Mouse (Mus musculus): ENCODE measurements around the gene Cdkn2c. TPM values are rescaled to one million over a fixed set of nuclear protein-coding genes. Genes with fewer than 3 reads are reported as not detected.

Cdkn2c gene
- polyA plus RNA-seq, 1 experiment from 2014 or later, result 5.5 TPM

DNA sequence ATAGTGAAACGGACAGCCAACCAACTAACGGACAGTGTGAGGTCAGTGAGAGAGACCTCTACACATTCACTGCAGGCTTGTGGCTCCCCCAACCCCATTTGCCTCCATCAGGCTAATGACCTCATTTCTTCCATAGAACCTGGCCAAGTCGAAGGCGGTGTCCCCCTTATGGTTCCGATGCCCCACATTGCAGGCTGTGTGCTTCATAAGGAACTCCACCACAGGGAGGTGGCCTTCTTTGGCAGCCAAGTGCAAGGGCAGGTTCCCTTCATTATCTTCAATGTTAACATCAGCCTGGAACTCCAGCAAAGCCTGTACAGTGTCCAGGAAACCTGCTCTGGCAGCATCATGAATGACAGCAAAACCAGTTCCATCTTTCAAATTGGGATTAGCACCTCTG is 5.8 kb downstream of the Cdkn2c start:
- no peaks in the 10 kb centered on the region for H3K9me3 ChIP-seq (ENCODE audit: control insufficient read depth, low read length)
- H3K4me1 ChIP-seq (replicated peaks; ENCODE audit: control insufficient read depth, insufficient read depth, low read length), result peaks cover 8% of the 10 kb centered on the region
- no peak for ATAC-seq (ENCODE audit: low FRiP score)
- H3K4me3 ChIP-seq (ENCODE audit: low read depth, low read length), result no peak overlapping the region
- DNase-seq (ENCODE audit: low spot score), result peak; percentile 46
- H3K4me2 ChIP-seq (replicated peaks; ENCODE audit: low read depth, low read length), result no peak overlapping the region
- H3K27ac ChIP-seq (ENCODE audit: low read depth, low read length), result no peak overlapping the region
- H3K36me3 ChIP-seq (ENCODE audit: control insufficient read depth, insufficient read depth, low read length), result no peaks in the 10 kb centered on the region
- H3K27me3 ChIP-seq (ENCODE audit: control insufficient read depth, insufficient read depth, low read length), result peaks cover 73% of the 10 kb centered on the region
- WGBS, result 3% methylated on average over 5 of the region's 5 CpGs
- H3K9ac ChIP-seq (ENCODE audit: low read depth, low read length), result no peak overlapping the region

DNA sequence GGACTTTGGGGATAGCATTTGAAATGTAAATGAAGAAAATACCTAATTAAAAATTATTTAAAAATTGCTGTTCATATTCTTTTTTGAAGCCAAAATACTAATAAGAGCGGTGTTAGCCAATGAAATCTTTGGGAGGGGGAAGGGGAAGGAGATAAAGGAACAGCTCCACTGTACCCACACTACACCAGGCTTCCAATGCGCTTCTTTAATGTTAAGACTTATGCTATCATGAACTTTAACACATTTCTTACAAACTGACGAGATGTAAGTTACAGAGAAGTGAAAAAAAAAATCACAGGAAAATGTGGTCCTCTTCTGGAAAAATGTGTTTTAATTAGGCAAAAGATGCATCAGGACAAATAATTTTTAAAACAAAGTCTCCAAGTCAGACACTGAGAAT is 6.4 kb downstream of the Cdkn2c start:
- 4% methylated on average over 3 of the region's 3 CpGs for WGBS
- H3K9ac ChIP-seq (ENCODE audit: low read depth, low read length), result no peak overlapping the region
- no peaks in the 10 kb centered on the region for H3K36me3 ChIP-seq (ENCODE audit: control insufficient read depth, insufficient read depth, low read length)
- peaks cover 8% of the 10 kb centered on the region for H3K4me1 ChIP-seq (replicated peaks; ENCODE audit: control insufficient read depth, insufficient read depth, low read length)
- DNase-seq (ENCODE audit: low spot score), result peak; percentile 22
- H3K4me3 ChIP-seq (ENCODE audit: low read depth, low read length), result no peak overlapping the region
- H3K9me3 ChIP-seq (ENCODE audit: control insufficient read depth, low read length), result no peaks in the 10 kb centered on the region
- H3K27me3 ChIP-seq (ENCODE audit: control insufficient read depth, insufficient read depth, low read length), result peaks cover 71% of the 10 kb centered on the region
- no peak overlapping the region for H3K4me2 ChIP-seq (replicated peaks; ENCODE audit: low read depth, low read length)
- ATAC-seq (ENCODE audit: low FRiP score), result no peak
- H3K27ac ChIP-seq (ENCODE audit: low read depth, low read length), result no peak overlapping the region

DNA sequence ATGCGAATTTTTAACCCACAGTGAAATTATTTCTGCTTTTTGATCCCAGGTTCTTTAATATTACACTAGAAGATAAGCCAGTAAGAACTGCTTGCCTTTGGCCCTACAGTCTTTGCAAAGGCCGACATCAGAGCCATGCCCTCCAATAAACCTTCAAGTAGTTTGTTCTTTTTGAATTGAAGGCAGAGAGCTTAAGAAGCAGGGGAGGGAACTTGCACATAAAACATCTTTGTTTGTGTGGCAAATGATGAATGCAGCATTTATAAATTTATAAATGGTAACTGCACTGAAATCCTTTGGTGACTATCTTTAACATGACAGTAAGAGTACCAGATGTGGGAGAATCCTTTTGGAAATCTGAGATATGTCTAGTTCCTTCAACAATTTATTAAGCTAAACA is 7.4 kb downstream of the Cdkn2c start:
- H3K4me1 ChIP-seq (replicated peaks; ENCODE audit: control insufficient read depth, insufficient read depth, low read length), result peaks cover 6% of the 10 kb centered on the region
- no peaks in the 10 kb centered on the region for H3K9me3 ChIP-seq (ENCODE audit: control insufficient read depth, low read length)
- no peak overlapping the region for H3K4me3 ChIP-seq (ENCODE audit: low read depth, low read length)
- H3K9ac ChIP-seq (ENCODE audit: low read depth, low read length), result no peak overlapping the region
- no peak overlapping the region for H3K4me2 ChIP-seq (replicated peaks; ENCODE audit: low read depth, low read length)
- ATAC-seq (ENCODE audit: low FRiP score) (no peak), DNase-seq (ENCODE audit: low spot score) (peak; percentile 33)
- H3K36me3 ChIP-seq (ENCODE audit: control insufficient read depth, insufficient read depth, low read length), result no peaks in the 10 kb centered on the region
- no peak overlapping the region for H3K27ac ChIP-seq (ENCODE audit: low read depth, low read length)
- 8% methylated on average over 2 of the region's 2 CpGs for WGBS
- H3K27me3 ChIP-seq (ENCODE audit: control insufficient read depth, insufficient read depth, low read length), result peaks cover 70% of the 10 kb centered on the region

GRCm38 (mm10) chr4:109658826-109659225 is 8.2 kb downstream of the Cdkn2c start:
- H3K27me3 ChIP-seq (ENCODE audit: control insufficient read depth, insufficient read depth, low read length), result peaks cover 66% of the 10 kb centered on the region
- ATAC-seq (ENCODE audit: low FRiP score) (no peak), DNase-seq (ENCODE audit: low spot score) (peak; percentile 43)
- 2% methylated on average over 8 of the region's 8 CpGs for WGBS
- no peak overlapping the region for H3K4me3 ChIP-seq (ENCODE audit: low read depth, low read length)
- H3K27ac ChIP-seq (ENCODE audit: low read depth, low read length), result no peak overlapping the region
- H3K9me3 ChIP-seq (ENCODE audit: control insufficient read depth, low read length), result no peaks in the 10 kb centered on the region
- no peak overlapping the region for H3K4me2 ChIP-seq (replicated peaks; ENCODE audit: low read depth, low read length)
- H3K36me3 ChIP-seq (ENCODE audit: control insufficient read depth, insufficient read depth, low read length), result no peaks in the 10 kb centered on the region
- peaks cover 6% of the 10 kb centered on the region for H3K4me1 ChIP-seq (replicated peaks; ENCODE audit: control insufficient read depth, insufficient read depth, low read length)
- no peak overlapping the region for H3K9ac ChIP-seq (ENCODE audit: low read depth, low read length)

DNA sequence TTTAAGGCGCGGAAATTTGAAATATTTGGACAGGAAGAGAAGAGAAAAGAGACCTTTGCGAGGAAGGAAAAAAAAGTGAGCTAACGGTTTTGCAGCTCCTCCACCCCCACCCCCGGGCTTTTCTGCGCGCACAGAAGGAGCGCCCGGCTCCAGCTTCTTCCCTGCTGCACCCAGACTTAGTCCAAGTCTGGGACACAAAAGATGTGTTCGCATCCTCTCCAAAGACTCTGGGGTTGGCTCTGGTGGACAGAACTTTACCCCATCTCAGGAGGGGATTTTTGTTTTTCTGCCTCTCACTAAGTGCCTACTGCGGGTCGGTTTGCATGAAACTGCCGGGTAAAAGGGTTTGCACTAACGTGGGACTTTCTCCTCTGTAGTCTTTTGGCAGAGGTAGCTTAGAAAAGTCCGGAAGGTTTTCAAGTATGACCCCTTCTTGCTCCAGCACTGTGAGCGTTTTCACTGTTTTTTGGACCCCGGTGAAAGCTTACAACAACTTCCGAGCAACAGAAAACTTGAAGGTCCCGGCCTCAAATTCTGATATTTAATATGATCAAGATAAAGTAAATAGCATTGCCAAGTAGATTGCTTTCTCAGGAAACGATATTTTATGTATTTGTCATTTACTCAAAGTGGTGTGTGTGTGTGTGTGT is 9.0 kb downstream of the Cdkn2c start:
- Histone ChIP-seq H3K4me2 (replicated peaks; ENCODE audit: low read depth, low read length) (no peak overlapping the region), H3K36me3 (ENCODE audit: control insufficient read depth, insufficient read depth, low read length) (no peaks in the 10 kb centered on the region), H3K9ac (ENCODE audit: low read depth, low read length) (no peak overlapping the region), H3K4me1 (replicated peaks; ENCODE audit: control insufficient read depth, insufficient read depth, low read length) (peaks cover 6% of the 10 kb centered on the region), H3K27ac (ENCODE audit: low read depth, low read length) (no peak overlapping the region), H3K9me3 (ENCODE audit: control insufficient read depth, low read length) (no peaks in the 10 kb centered on the region), H3K4me3 (ENCODE audit: low read depth, low read length) (no peak overlapping the region), H3K27me3 (ENCODE audit: control insufficient read depth, insufficient read depth, low read length) (peaks cover 66% of the 10 kb centered on the region)
- ATAC-seq (ENCODE audit: low FRiP score) (no peak), DNase-seq (ENCODE audit: low spot score) (peak; percentile 65)
- 1% methylated on average over 20 of the region's 20 CpGs for WGBS

GRCm38 (mm10) chr4:109657021-109657850 is 9.8 kb downstream of the Cdkn2c start:
- Histone ChIP-seq H3K9ac (ENCODE audit: low read depth, low read length) (no peak overlapping the region), H3K27ac (ENCODE audit: low read depth, low read length) (no peak overlapping the region), H3K4me2 (replicated peaks; ENCODE audit: low read depth, low read length) (peak overlapping the region; percentile 29), H3K4me1 (replicated peaks; ENCODE audit: control insufficient read depth, insufficient read depth, low read length) (peaks cover 6% of the 10 kb centered on the region), H3K27me3 (ENCODE audit: control insufficient read depth, insufficient read depth, low read length) (peaks cover 63% of the 10 kb centered on the region), H3K4me3 (ENCODE audit: low read depth, low read length) (peak overlapping the region; percentile 10), H3K36me3 (ENCODE audit: control insufficient read depth, insufficient read depth, low read length) (no peaks in the 10 kb centered on the region), H3K9me3 (ENCODE audit: control insufficient read depth, low read length) (no peaks in the 10 kb centered on the region)
- ATAC-seq (ENCODE audit: low FRiP score), result peak; percentile 76
- under 1% methylated on average over 40 of the region's 53 CpGs for WGBS
- DNase-seq (ENCODE audit: low spot score), result peak; percentile 68

- peak; percentile 39 for DNase-seq (ENCODE audit: low spot score)
- WGBS, result 14% methylated on average over 4 of the region's 4 CpGs
These were observed 10.7 kb downstream of the Cdkn2c start for GRCm38 (mm10) chr4:109656301-109656700.

DNA sequence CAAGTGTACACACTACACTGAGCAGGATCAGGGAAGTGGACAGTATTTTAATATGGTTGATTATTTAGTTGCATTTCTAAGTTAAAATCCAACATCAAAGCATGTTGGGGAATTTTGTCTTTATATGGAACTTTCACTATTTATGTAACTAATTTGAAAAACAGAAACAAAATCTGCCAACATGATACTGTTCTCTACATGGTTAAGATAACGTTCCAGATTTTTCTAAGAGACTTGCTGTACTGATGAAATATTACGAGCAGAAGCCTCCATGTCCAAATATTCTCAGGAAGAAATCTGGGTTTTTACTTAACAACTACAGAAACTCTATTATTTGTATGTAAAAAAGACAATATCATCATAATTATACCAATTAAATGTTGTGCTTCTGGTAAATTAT is 11.3 kb downstream of the Cdkn2c start:
- Histone ChIP-seq H3K27me3 (ENCODE audit: control insufficient read depth, insufficient read depth, low read length) (peaks cover 53% of the 10 kb centered on the region), H3K9me3 (ENCODE audit: control insufficient read depth, low read length) (no peaks in the 10 kb centered on the region)

More at GRCm38 (mm10) chr4:109656301-109656700, 10.7 kb downstream of the Cdkn2c start:
- no peak overlapping the region for H3K4me3 ChIP-seq (ENCODE audit: low read depth, low read length)
- ATAC-seq (ENCODE audit: low FRiP score), result no peak
- no peak overlapping the region for H3K27ac ChIP-seq (ENCODE audit: low read depth, low read length)
- peaks cover 6% of the 10 kb centered on the region for H3K4me1 ChIP-seq (replicated peaks; ENCODE audit: control insufficient read depth, insufficient read depth, low read length)
- H3K9ac ChIP-seq (ENCODE audit: low read depth, low read length), result no peak overlapping the region
- no peak overlapping the region for H3K4me2 ChIP-seq (replicated peaks; ENCODE audit: low read depth, low read length)
- peaks cover 57% of the 10 kb centered on the region for H3K27me3 ChIP-seq (ENCODE audit: control insufficient read depth, insufficient read depth, low read length)
- H3K9me3 ChIP-seq (ENCODE audit: control insufficient read depth, low read length), result no peaks in the 10 kb centered on the region
- no peaks in the 10 kb centered on the region for H3K36me3 ChIP-seq (ENCODE audit: control insufficient read depth, insufficient read depth, low read length)

GRCm38 (mm10) chr4:109654701-109655100 is 12.3 kb downstream of the Cdkn2c start:
- no peak overlapping the region for H3K4me2 ChIP-seq (replicated peaks; ENCODE audit: low read depth, low read length)
- DNase-seq (ENCODE audit: low spot score), result no peak
- no peak overlapping the region for H3K9ac ChIP-seq (ENCODE audit: low read depth, low read length)
- no peak overlapping the region for H3K27ac ChIP-seq (ENCODE audit: low read depth, low read length)
- no peak overlapping the region for H3K4me3 ChIP-seq (ENCODE audit: low read depth, low read length)
- ATAC-seq (ENCODE audit: low FRiP score), result no peak
- H3K36me3 ChIP-seq (ENCODE audit: control insufficient read depth, insufficient read depth, low read length), result no peaks in the 10 kb centered on the region
- peaks cover 6% of the 10 kb centered on the region for H3K4me1 ChIP-seq (replicated peaks; ENCODE audit: control insufficient read depth, insufficient read depth, low read length)
- no peaks in the 10 kb centered on the region for H3K9me3 ChIP-seq (ENCODE audit: control insufficient read depth, low read length)
- WGBS, result 56% methylated on average over 2 of the region's 2 CpGs
- H3K27me3 ChIP-seq (ENCODE audit: control insufficient read depth, insufficient read depth, low read length), result peaks cover 46% of the 10 kb centered on the region

More for the DNA sequence above, 11.3 kb downstream of the Cdkn2c start:
- no peak for ATAC-seq (ENCODE audit: low FRiP score)
- WGBS, result 36% methylated on average over 2 of the region's 2 CpGs
- no peak for DNase-seq (ENCODE audit: low spot score)
- Histone ChIP-seq H3K4me3 (ENCODE audit: low read depth, low read length) (no peak overlapping the region), H3K9ac (ENCODE audit: low read depth, low read length) (no peak overlapping the region), H3K4me1 (replicated peaks; ENCODE audit: control insufficient read depth, insufficient read depth, low read length) (peaks cover 6% of the 10 kb centered on the region), H3K27ac (ENCODE audit: low read depth, low read length) (no peak overlapping the region), H3K4me2 (replicated peaks; ENCODE audit: low read depth, low read length) (no peak overlapping the region), H3K36me3 (ENCODE audit: control insufficient read depth, insufficient read depth, low read length) (no peaks in the 10 kb centered on the region)
